Mouse (Mus musculus) Patski (cell line): ENCODE data around the gene Clip2. TPM values are rescaled to one million over a fixed set of nuclear protein-coding genes. Genes with fewer than 3 reads are reported as not detected.

ENCODE experiments used
- ATAC-seq: fragments of 100-300 bp; one replicate; pipeline ENCODE4 v1.8.0; 2021
- CTCF ChIA-PET: fragments of 350-600 bp; sonication (Branson Sonifier 250); formaldehyde crosslinking; loops from one replicate; lab custom pipeline; 2022; ENCODE audit warnings: inconsistent platforms; lab: Charles Lee
- POLR2A ChIA-PET: fragments of 350-600 bp; sonication (Branson Sonifier 250); formaldehyde crosslinking; loops from one replicate; lab custom pipeline; 2022; ENCODE audit warnings: antibody characterized with exemption, inconsistent platforms; lab: Charles Lee
- DNase-seq: peaks from one replicate; pipeline ENCODE4 v3.0.0-alpha.2; 2011; ENCODE audit warnings: low read depth, low spot score
- H3K27me3 ChIP-seq: fragments of 371-371 bp; one replicate; pipeline ENCODE4 v1.5.1; 2021
- CTCF ChIP-seq: fragments of 100-300 bp; IDR thresholded peaks from one replicate; pipeline ENCODE4 v1.5.1; 2021
- in situ Hi-C: fragments of 300-500 bp; cut with MboI; formaldehyde crosslinking; loops from 3 replicates; pipeline ENCODE4 v1.11.1; 2018; ENCODE audit warnings: low pct_unique_long_range_greater_than_20kb, mixed read lengths
- polyA plus RNA-seq: library from polyadenylated mRNA; unstranded; gene quantifications from one replicate; pipeline ENCODE4 v1.2.3, GENCODE M21; 2021

The Clip2 gene
- polyA plus RNA-seq, 1 experiment from 2014 or later = 33.8 TPM

- ChIA-PET POLR2A (interaction anchor here (0.5 kb wide), 1 partner anchor 59 kb away, joined by 3 read pairs; no protein-coding TSS in a partner anchor), CTCF (no interaction called here)
- no peak for ATAC-seq
- in situ Hi-C loops = no loop called here
- DNase-seq = no peak
- no peak for TF ChIP-seq CTCF
- H3K27me3 ChIP-seq = no peaks in the 10 kb centered on the region
These were observed 20.6 kb downstream of the Clip2 start for GRCm38 (mm10) chr5:134531585-134531984.

DNA sequence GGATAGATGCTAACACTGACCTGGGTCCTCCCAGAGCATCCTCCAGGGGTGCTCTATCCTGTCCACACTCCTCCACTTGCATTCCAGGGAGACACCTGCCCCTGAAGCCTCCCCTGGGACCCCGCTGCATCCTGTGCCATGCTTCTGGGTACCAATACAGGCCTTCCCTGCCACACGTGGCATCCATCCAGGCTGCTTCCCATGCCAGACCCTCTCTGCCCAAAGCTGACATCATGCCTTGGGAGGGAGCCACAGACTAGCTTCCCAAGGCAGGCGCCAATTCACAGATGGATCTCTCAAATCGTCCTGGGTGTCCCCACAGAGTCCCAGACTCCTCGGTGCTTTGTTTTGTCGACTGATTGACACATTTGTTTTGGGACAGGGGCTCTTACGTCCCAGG lies 21.4 kb downstream of the Clip2 start:
- POLR2A ChIA-PET = no interaction called here
- CTCF ChIA-PET = no interaction called here
- no peak for TF ChIP-seq CTCF
- DNase-seq (no peak), ATAC-seq (no peak)
- H3K27me3 ChIP-seq = no peaks in the 10 kb centered on the region
- in situ Hi-C loops = no loop called here

DNA sequence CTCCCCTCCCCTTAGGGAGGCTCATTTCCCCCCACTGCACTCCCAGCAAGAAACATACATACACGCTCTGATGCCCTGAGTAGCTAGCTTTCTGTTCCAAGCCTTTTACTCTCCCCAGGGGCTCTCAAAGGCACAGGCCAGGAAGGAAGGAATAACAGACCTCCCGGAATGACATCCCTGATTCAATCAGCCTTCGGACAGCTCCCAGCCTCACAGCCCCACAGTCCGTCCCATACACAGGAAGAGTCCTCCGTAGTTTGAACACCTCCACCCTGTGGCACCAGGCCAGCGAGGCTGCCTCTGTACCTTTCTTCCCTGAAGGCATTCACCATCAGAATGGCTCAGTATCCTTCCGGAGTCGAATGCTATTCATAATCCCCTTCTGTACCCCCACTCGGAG lies 23.7 kb downstream of the Clip2 start:
- POLR2A ChIA-PET = no interaction called here
- CTCF ChIA-PET = interaction anchor here (1.1 to 1.2 kb wide), 2 partner anchors 21 to 34 kb away, joined by 3 read pairs; no protein-coding TSS in a partner anchor
- no peaks in the 10 kb centered on the region for H3K27me3 ChIP-seq
- DNase-seq = no peak
- ATAC-seq = no peak
- in situ Hi-C loops = no loop called here
- TF ChIP-seq CTCF = no peak

- CTCF ChIA-PET = interaction anchor here (0.6 to 1.0 kb wide), 3 partner anchors 9 to 10 kb away, joined by 3 to 4 read pairs (median 3); no protein-coding TSS in a partner anchor
- in situ Hi-C loops = no loop called here
- no peak for TF ChIP-seq CTCF
- DNase-seq (no peak), ATAC-seq (no peak)
- POLR2A ChIA-PET = no interaction called here
- no peaks in the 10 kb centered on the region for H3K27me3 ChIP-seq
These were observed 26.1 kb downstream of the Clip2 start for GRCm38 (mm10) chr5:134525971-134526711.

DNA sequence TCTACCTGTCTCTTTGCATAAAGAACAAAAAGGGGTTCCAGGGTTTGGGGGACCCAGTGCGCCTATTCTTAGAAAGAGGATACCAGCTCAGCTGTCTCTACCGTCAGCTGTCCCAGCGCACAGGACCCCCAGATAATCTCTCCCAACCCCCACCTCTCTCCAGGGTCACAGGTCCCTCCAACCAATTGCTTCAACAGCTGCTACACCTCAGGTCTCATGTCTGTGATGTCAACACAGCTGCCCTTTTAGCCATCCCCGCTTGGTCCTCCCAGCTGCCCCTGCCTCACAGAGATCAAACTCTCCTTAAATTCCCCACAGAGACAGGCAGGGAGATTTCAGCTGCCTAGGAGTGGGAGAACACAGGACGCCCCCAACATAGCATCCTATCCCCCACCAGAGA lies 28.5 kb downstream of the Clip2 start:
- in situ Hi-C loops = no loop called here
- DNase-seq (no peak), ATAC-seq (no peak)
- POLR2A ChIA-PET = no interaction called here
- CTCF ChIA-PET = no interaction called here
- H3K27me3 ChIP-seq = no peaks in the 10 kb centered on the region
- TF ChIP-seq CTCF = no peak

GRCm38 (mm10) chr5:134522524-134522923 lies 29.7 kb downstream of the Clip2 start:
- ATAC-seq = no peak

GRCm38 (mm10) chr5:134521806-134522205 lies 30.4 kb downstream of the Clip2 start:
- no peak for ATAC-seq
- DNase-seq = no peak
- ChIA-PET CTCF (no interaction called here), POLR2A (no interaction called here)
- no peak for TF ChIP-seq CTCF
- in situ Hi-C loops = no loop called here
- no peaks in the 10 kb centered on the region for H3K27me3 ChIP-seq

More at GRCm38 (mm10) chr5:134522524-134522923, 29.7 kb downstream of the Clip2 start:
- in situ Hi-C loops = no loop called here
- POLR2A ChIA-PET = no interaction called here
- CTCF ChIA-PET = no interaction called here
- H3K27me3 ChIP-seq = no peaks in the 10 kb centered on the region
- DNase-seq = no peak
- TF ChIP-seq CTCF = no peak

DNA sequence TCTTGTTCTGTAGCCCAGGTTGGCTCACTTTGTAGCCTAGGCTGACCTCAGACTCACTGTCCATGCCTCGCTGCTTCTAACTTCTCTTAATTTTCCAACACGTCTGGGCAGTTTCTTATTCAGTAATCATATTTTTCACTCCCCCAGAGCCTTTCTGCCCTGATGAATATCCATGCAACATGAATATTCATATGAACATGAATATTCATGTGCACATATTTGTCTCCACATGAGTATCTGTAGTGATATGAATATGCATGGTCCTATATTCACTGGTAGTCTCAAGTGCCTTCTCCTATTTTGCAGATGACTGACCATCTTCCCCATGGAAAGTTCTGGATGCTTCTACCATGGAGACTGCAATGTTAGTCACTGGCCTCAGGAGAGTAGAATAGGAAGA lies 31.1 kb downstream of the Clip2 start:
- no peaks in the 10 kb centered on the region for H3K27me3 ChIP-seq
- POLR2A ChIA-PET = no interaction called here
- DNase-seq = no peak
- ATAC-seq = no peak
- in situ Hi-C loops = no loop called here
- CTCF ChIA-PET = no interaction called here
- TF ChIP-seq CTCF = no peak

- POLR2A ChIA-PET = no interaction called here
- no peaks in the 10 kb centered on the region for H3K27me3 ChIP-seq
- in situ Hi-C loops = no loop called here
- CTCF ChIA-PET = interaction anchor here (1.4 kb wide), 1 partner anchor 20 kb away, joined by 3 read pairs; no protein-coding TSS in a partner anchor
- no peak for TF ChIP-seq CTCF
- no peak for DNase-seq
- ATAC-seq = no peak
These were observed 32.1 kb downstream of the Clip2 start for GRCm38 (mm10) chr5:134520120-134520519.

- no peaks in the 10 kb centered on the region for H3K27me3 ChIP-seq
- POLR2A ChIA-PET = no interaction called here
- in situ Hi-C loops = no loop called here
- DNase-seq = no peak
- ATAC-seq = no peak
- CTCF ChIA-PET = interaction anchor here (1.4 kb wide), 1 partner anchor 19 kb away, joined by 3 read pairs; no protein-coding TSS in a partner anchor
- TF ChIP-seq CTCF = no peak
These were observed 32.8 kb downstream of the Clip2 start for GRCm38 (mm10) chr5:134519471-134519870.

- in situ Hi-C loops = no loop called here
- TF ChIP-seq CTCF = no peak
- DNase-seq (no peak), ATAC-seq (no peak)
- no peaks in the 10 kb centered on the region for H3K27me3 ChIP-seq
- POLR2A ChIA-PET = no interaction called here
- CTCF ChIA-PET = interaction anchor here (1.4 kb wide), 1 partner anchor 18 kb away, joined by 3 read pairs; no protein-coding TSS in a partner anchor
These were observed 40.1 kb downstream of the Clip2 start for GRCm38 (mm10) chr5:134512086-134512485.
